13 mouse cellular contexts compared by ENCODE assay signal in genomic region chr3:88205563-88206491, GRCm38 (mm10). TPM values are rescaled to one million over a fixed set of nuclear protein-coding genes. Genes with fewer than 3 reads are reported as not detected.
DNase-seq lines count a peak whose midpoint lies in the region; ATAC-seq and TF ChIP-seq lines count a peak whose summit lies in the region.
"Had no signal": no experiment of that assay in that cellular context is flagged by ENCODE, and none has a peak within 500 bp of the region (broad histone marks: within the 10 kb centered on the region; RNA-seq: fewer than 3 reads in every experiment).

No protein-coding gene starts in this region.

- peak; percentile 19 for DNase-seq in cerebellum, adult 11 months
- DNase-seq in cerebellum, adult 8-10 months: no peak
- DNase-seq in right cerebral cortex, adult 2 months (ENCODE audit: low spot score in 2 of 2): peak; percentile 3 to 18
- DNase-seq in right cerebral cortex, adult 18-20 months: no peak
- peak; percentile 69 for DNase-seq in mesoderm, embryonic 11.5 days (ENCODE audit: low read depth, low spot score)
- peak; percentile 28 for DNase-seq in retina, embryonic 14.5 days (ENCODE audit: low spot score)
- no peak for DNase-seq in heart, adult 18-20 months
- no peak for DNase-seq in liver, postnatal 0 days
- DNase-seq: adrenal gland, postnatal 10 days; lung, adult 18-20 months had no signal

- H3K27me3 ChIP-seq in liver, postnatal 0 days (ENCODE audit: insufficient read depth, low read length): peaks cover 99% of the 10 kb centered on the region

- H3K27ac ChIP-seq in liver, postnatal 0 days (ENCODE audit: low read depth): no peak overlapping the region
- H3K27ac ChIP-seq: embryonic facial prominence, embryonic 13.5 days had no signal

- H3K4me2 ChIP-seq in liver, postnatal 0 days (ENCODE audit: low read depth, low read length): no peak overlapping the region
- H3K4me2 ChIP-seq: embryonic facial prominence, embryonic 13.5 days had no signal

- no peak overlapping the region for H3K9ac ChIP-seq in liver, postnatal 0 days (replicated peaks)
- H3K9ac ChIP-seq: embryonic facial prominence, embryonic 13.5 days had no signal

- H3K9me3 ChIP-seq in liver, postnatal 0 days (ENCODE audit: low read length): no peaks in the 10 kb centered on the region
- H3K9me3 ChIP-seq: embryonic facial prominence, embryonic 13.5 days had no signal

- 0 out of 2 replicates have a peak, but pooled peaks cover 2% of the 10 kb centered on the region for H3K4me1 ChIP-seq in liver, postnatal 0 days (ENCODE audit: insufficient read depth)

- no peak for TF ChIP-seq CTCF in liver, postnatal 0 days (IDR thresholded peaks at IDR 0.05; ENCODE audit: low read depth)

- H3K36me3 ChIP-seq in liver, postnatal 0 days (replicated peaks; ENCODE audit: insufficient read depth, low read length): no peaks in the 10 kb centered on the region
- H3K36me3 ChIP-seq: embryonic facial prominence, embryonic 13.5 days had no signal

- no peak overlapping the region for H3K4me3 ChIP-seq in liver, postnatal 0 days (ENCODE audit: low read depth, low read length)
- H3K4me3 ChIP-seq: embryonic facial prominence, embryonic 13.5 days had no signal

- ATAC-seq in liver, postnatal 0 days: no peak

- 3% methylated on average over 8 of the region's 8 CpGs for WGBS in liver, postnatal 0 days (ENCODE audit: insufficient replicate concordance)

- TF ChIP-seq EP300 in liver, postnatal 0 days (IDR thresholded peaks at IDR 0.05; ENCODE audit: low read depth): no peak

RNA-seq across cellular contexts. Expression of gene Rhbg, which starts 48.7 kb away (rescaled TPM):
- total RNA-seq in heart, adult 18-20 months (2021): under 1 TPM in 1 of 2 experiments, not detected in 1; 0.64 TPM
- 6.5 and 7.0 TPM in 2 replicates for polyA plus RNA-seq in liver, postnatal 0 days (2015; fragmentation: Nextera tagmentation; extraction: Ambion mirVana)
- total RNA-seq: layer of hippocampus, adult 18-20 months; MEL had no signal

Comparison
In these comparisons a context has a peak if more than half of its experiments do, and no peak if none do; other contexts are left out.
1. DNase-seq: peak in cerebellum, adult 11 months (single experiment), right cerebral cortex, adult 2 months (2 of 2), mesoderm, embryonic 11.5 days (single experiment) and retina, embryonic 14.5 days (single experiment); none in cerebellum, adult 8-10 months (single experiment), right cerebral cortex, adult 18-20 months (single experiment), heart, adult 18-20 months (0 of 2) and liver, postnatal 0 days (single experiment).